Mouse (Mus musculus) neural tube, embryonic 10.5 days (tissue): ENCODE measurements around the gene Gm572.

Experiments used
- DNase-seq: peaks from one replicate; pipeline ENCODE4 v3.0.0-alpha.2; 2017; ENCODE audit warnings: low spot score; ENCODE audit errors: extremely low spot score

Gm572 gene

GRCm38 (mm10) chr4:148664021-148664420 lies 20.9 kb downstream of the Gm572 start:
- no peak for DNase-seq

GRCm38 (mm10) chr4:148667006-148667755 lies 24.1 kb downstream of the Gm572 start:
- DNase-seq, result no peak

GRCm38 (mm10) chr4:148671230-148671947 lies 28.3 kb downstream of the Gm572 start:
- no peak for DNase-seq

DNA sequence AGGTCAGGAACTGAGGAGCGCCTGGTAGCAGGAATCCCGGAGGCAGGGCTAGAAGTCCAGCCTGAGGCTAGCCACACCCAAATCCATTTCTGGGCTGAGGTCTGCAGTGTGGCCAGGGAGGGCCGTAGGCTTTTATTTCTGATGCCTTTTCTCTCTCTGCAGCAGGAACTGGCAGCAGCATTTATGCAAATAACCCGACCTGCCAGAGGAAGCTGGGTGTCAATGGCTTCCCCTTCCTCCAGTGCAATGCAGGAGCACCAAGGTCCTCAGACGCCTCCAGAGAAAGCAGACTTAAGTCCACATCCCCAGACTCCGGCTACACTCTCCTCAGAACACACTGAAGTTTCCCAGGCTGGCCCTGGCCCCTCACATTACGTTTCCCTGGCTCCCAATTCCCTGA lies 31.9 kb downstream of the Gm572 start:
- no peak for DNase-seq

DNA sequence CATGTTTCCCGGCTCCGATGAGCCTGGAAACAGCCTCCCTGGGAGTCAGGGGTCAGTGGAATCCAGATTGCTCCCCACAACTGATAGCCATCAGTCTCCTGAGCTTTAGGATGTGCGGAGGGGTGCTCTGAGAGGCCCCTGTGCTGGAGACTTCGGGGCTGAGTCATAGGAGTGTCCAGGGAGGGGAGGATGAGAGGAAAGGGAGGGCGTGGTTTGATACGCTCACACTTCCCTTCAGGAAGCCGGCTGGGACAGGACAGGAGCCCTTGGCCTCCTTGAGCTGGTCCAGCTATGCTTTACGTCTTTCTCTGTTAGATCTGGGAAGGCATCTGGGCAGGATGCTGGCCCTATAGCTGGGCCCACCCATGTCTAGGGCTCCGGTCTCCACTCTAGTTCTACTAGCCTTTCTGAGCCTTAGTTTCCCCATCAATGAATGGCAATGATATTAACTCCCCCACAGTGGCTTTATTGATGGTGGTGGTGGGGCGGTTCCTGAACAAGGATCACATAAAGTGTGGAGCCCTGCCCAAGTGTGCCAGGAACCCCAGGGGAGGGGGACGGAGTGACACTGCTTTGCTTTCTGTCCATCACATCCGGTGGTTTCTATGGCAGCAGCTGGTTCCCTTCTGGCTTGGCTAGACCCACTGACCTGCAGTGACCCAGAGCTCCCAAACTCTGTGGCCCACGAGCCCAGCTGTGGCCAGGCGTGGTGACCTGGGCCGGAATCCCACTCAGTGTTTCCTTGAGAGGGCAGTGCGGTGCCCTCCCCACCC lies 33.3 kb downstream of the Gm572 start:
- DNase-seq, result peak; percentile 64

DNA sequence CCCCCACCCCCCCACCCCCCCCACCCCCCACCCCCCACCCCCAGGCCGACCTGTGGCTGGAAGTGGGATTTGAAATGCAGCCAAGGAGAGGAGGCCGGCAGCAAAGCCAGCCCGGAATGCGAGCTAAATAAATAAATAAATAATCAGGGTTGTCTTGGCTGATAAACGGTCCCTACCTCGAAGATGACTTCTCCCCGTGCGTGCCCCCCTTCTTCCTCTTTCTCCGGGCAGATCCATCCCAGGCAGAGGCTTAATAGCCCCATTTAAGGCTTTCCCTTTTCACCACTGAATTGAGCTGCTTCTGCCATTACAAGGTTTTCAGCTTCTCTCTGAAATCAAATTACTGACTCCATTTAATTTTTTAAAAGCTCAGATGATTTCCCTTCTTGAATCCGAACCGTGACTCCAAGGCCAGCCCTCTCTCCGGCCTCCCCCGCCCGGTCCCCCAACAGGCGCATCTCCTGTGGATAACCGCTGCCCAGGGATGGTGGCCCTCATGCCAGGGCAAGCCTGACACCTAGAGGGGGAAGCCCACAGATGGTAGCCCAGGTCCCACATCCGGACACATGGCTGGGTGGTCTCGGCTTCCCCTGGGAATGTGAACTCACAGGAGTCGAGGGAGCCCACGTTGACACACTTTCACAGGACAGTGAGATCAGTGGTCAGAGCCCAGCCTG lies 34.0 kb downstream of the Gm572 start:
- DNase-seq, result no peak

DNA sequence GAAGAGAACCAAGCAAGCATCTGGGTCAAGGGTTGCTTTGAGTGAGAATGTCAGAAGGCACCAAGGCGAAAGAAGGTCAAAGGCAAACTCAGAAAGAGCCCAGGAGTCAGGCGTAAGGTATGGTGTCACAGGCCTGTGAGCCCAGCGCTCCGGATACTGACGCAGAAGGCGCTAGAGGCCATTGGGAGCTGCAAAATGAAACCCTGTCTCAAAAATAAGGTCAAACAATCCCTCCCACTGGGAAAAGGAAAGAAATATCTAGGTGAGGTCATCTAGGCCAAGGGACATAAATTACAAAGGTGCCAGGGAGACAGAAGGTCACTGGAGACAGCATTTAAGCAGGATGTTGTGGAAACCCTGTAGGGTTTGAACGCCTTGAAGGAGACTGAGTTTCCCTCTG lies 35.0 kb downstream of the Gm572 start:
- no peak for DNase-seq

DNA sequence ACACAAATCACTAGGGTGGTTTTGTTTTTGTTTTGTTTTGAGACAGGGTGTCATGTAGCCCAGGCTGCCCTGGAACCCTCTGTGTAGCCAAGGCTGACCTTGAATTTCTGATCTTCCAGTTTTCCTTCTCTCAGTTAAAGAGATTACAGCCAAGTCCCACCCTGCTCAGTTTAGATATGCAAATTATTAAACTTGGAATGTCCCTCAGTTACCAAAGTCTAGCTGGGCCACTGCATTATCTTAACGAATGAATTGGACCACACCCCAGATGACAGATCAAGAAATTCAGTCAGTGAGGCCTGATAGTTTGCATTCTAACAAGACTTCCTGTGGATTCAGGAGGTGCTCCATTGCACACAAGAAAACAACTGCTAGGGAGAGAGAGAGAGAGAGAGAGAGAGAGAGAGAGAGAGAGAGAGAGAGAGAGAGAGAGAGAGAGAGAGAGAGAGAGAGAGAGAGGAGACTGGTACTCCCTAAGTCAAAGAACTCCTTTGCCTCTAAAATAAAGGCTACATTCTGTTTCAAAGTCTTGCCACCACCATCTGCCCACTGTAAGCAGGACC lies 37.5 kb downstream of the Gm572 start:
- no peak for DNase-seq

- DNase-seq, result peak; percentile 87
Observed at GRCm38 (mm10) chr4:148681429-148681828, 38.3 kb downstream of the Gm572 start.

DNA sequence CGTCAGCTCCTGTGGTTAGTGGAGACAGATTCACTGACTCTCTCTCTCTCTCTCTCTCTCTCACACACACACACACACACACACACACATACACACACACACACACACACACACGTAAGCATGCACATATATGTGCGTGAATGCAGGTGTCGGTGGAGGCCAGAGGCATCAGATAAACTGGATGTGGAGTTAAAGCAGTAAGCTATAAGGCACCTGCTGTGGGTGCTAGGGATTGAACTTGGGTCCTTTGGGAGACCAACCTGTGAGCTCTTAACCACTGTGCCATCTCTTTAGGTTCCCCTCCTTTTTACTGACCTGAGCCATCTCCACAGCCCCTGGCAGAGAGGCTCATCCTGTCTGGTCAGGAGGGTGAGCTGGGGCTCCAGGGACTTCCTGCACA lies 39.8 kb downstream of the Gm572 start:
- DNase-seq, result no peak

DNA sequence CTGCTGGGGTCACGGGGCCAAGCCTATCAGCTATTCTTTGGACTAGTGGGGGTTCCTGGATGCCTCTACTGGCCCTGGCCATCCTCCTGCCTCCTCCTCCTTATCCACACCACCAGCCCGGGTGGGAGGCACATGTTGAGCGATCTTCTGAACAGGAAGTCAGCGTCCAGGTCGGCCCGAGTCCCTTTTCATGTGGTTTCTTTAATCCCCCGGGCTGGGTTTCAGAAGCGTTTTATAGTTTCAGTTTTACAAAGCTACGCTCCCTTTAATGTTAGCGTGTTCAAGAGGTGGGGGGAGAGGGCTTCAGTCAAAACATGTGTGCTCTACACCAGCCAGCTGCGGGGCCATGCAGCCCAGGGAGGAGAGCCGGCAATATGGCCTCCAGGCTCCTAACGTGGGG lies 40.4 kb downstream of the Gm572 start:
- no peak for DNase-seq

- DNase-seq, result no peak
Observed at GRCm38 (mm10) chr4:148686491-148686941, 43.4 kb downstream of the Gm572 start.

DNA sequence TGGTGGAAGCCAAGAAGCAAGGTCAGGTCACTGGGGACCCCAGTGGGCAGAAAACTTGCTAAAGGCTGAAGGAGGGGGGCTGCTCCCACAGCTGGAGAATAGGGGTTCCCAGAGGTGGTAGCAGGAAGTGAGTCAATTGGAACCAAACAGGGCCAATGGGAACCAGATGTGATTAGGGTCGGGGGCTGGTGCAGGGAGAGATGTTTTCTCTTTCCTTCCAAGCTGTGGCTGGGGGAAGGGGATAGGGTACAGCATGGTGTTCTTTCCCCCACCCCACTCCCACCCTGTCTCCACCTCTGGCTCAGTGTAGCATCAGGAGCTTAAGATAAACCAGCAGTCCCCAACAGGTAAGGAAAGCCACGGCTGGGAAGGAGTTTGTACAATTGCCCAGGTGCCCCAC lies 45.0 kb downstream of the Gm572 start:
- no peak for DNase-seq

DNA sequence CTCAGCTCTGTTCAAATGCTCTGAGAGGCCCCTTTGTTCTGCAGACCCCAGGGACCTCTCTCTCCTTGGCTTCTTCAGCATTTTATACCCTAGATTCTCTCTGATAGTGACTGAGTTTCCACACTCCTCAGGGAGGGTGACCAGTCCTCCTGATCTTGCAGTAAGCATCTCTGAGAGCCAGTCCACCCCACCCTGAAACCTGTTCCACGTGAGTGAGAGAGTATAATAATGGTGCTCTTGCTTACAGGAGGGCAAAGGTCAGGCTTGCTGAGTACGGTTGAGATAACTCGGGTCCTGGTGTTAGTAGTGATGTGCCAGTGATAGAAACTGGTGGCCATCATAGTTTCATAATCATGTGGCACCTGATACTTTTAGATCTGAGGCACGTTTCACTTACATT lies 48.1 kb downstream of the Gm572 start:
- no peak for DNase-seq

GRCm38 (mm10) chr4:148693417-148693959 lies 50.4 kb downstream of the Gm572 start:
- no peak for DNase-seq

DNA sequence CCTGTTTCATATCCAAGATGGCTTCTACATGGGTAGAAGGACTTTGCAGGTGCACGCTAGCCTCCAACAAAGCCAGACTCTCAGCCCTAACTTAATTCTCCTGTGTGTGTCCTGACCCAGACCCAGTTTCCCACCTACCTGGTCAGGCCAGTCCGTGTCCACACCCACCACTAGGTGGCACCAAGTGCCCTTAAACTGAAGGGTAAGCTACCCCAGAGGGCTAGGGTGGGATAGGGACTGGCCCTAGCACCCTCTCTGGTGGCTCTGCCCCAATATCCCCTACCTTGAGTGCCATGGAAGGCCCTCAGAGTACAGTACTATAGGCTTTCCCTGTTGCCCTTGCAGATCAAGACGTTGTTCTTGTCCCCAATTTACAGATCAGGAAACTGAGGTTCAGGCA lies 61.6 kb downstream of the Gm572 start:
- DNase-seq, result no peak

DNA sequence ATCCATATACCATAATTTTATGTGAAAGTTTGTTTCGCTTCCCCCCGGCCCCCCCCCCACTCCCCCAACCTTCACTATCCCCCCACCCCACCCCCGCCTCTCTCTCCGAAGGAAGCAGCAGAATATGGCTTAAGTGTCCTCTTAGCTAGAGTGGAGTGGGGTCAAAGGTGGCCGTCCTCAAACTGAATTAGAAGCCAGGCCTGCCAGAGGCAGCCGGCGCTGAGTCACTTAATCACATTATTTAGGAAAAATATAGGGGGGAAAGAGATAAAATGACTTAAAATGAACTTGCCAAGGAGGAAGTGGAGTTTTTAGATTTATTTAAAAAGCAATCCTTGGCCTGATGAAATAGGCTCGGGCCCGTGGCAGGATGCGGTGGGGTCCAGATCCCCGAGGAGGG lies 65.7 kb downstream of the Gm572 start:
- DNase-seq, result no peak

DNA sequence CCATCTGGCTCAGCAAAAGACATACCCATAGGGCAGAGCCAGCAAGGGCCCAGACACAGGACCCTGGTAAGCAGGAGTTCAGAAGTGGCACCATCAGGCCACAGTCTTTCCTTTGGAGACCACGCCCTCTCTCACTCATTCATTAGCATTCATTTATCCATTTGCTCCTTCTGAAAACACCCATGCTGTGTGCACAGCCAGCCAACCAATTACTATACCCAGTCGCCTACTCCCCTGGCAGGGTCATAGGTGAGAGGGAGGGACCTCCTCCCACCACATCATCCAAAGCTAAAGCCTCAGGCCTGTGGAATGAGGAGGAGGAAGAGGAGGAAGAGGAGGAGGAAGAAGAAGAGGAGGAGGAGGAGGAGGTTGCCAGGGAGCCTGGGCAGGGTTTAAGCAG lies 67.3 kb downstream of the Gm572 start:
- no peak for DNase-seq

GRCm38 (mm10) chr4:148711323-148711722 lies 68.2 kb downstream of the Gm572 start:
- DNase-seq, result no peak

DNA sequence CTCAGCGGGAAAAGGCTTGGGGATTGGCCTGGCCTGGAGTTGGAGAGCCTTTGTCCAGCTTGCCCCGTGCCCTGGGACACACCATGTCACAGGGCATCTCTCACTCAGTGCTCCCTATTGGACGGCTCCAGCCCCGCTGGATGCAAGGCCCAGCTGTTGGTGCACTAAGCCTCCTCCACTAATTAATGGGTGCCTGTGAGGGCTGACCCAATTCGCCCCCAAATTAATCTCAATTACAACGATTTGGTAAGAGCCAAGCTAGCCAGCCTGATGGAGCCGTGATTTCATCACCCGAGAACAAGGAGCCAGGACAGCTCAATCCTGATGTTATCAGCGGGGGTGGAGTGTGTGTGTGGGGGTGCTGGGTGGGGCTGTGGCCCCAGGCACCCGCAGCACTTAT lies 69.5 kb downstream of the Gm572 start:
- no peak for DNase-seq

- DNase-seq, result no peak
Observed at GRCm38 (mm10) chr4:148714064-148714463, 70.9 kb downstream of the Gm572 start.
